Mouse (Mus musculus) E14TG2a.4 (cell line): ENCODE data around the gene Pld5.

Experiments
- CTCF ChIP-seq: conservative IDR thresholded peaks from 2 replicates; pipeline ENCODE4 v1.5.1; 2014; ENCODE audit warnings: low read length
- NANOG ChIP-seq: IDR thresholded peaks from 2 replicates; pipeline ENCODE4 v1.6.1; 2014; ENCODE audit warnings: borderline replicate concordance, low read length, mixed read lengths
- POU5F1 ChIP-seq: IDR thresholded peaks from 2 replicates; pipeline ENCODE4 v1.6.1; 2014; ENCODE audit warnings: low read length, borderline replicate concordance

DNA sequence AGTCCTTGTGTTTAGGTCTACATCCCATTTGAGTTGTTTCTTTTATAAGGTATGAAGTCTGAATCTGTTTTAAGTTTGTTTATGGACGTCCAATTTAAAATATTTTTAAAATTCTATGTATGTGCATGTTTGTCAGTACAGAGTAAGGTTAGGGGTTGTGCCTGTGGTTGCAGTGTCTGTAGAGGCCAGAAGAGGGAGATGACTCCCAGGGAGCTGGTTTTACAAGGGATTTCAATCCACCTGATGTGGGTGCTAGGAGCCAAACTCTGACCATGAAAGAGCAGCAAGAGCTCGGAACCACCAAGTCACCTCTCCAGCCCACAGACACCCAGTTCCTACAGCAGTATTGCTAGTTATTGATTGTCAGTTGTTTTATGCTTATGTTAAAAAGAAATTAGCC lies 266.7 kb downstream of the Pld5 start:
- TF ChIP-seq CTCF (peak; percentile 35; the same call in 1 of the 2 replicates), NANOG (no peak), POU5F1 (no peak)
